Mouse (Mus musculus) embryonic facial prominence, embryonic 11.5 days (tissue): ENCODE measurements at regions not wholly inside any gene's neighbourhood (a gene's known extent, or its start where the extent isn't known, plus 50 kb on each side); places are given as distances from the start of the nearest gene placed in this dataset.

Source experiments
- ATAC-seq: fragments of 200-750 bp; cut with Nextera tagmentation; replicated peaks from 2 replicates; pipeline ENCODE4 v1.8.0; 2017; ENCODE audit warnings: low read depth; ENCODE audit not compliant: insufficient number of reproducible peaks, low FRiP score, low TSS enrichment
- DNase-seq: peaks from one replicate; pipeline ENCODE4 v3.0.0-alpha.2; 2015; ENCODE audit warnings: low spot score
- H3K27ac ChIP-seq: fragments of 300-500 bp; sonication (generic); replicated peaks from 2 replicates; pipeline ENCODE4 v1.5.1; 2014; ENCODE audit warnings: mild to moderate bottlenecking, low read depth, low read length, control low read depth
- H3K27me3 ChIP-seq: fragments of 300-500 bp; sonication (generic); 2 replicates; pipeline ENCODE4 v1.6.1; 2014; ENCODE audit warnings: mild to moderate bottlenecking, low read length, moderate library complexity, mixed read lengths; ENCODE audit not compliant: control insufficient read depth, insufficient read depth
- H3K36me3 ChIP-seq: fragments of 300-500 bp; sonication (generic); replicated peaks from 2 replicates; pipeline ENCODE4 v1.6.1; 2014; ENCODE audit warnings: low read depth, mild to moderate bottlenecking, low read length, moderate library complexity, mixed read lengths; ENCODE audit not compliant: control insufficient read depth, insufficient read depth
- H3K4me1 ChIP-seq: fragments of 300-500 bp; sonication (generic); 2 replicates; pipeline ENCODE4 v1.6.1; 2014; ENCODE audit warnings: low read length, mixed read lengths; ENCODE audit not compliant: control insufficient read depth, insufficient read depth
- H3K4me2 ChIP-seq: fragments of 300-500 bp; sonication (generic); 2 replicates; pipeline ENCODE4 v1.6.1; 2014; ENCODE audit warnings: low read depth, mild to moderate bottlenecking, control low read depth, low read length, moderate library complexity
- H3K4me3 ChIP-seq: fragments of 300-500 bp; sonication (generic); 2 replicates; pipeline ENCODE4 v1.5.1; 2014; ENCODE audit warnings: low read depth, low read length, control low read depth
- H3K9ac ChIP-seq: fragments of 300-500 bp; sonication (generic); replicated peaks from 2 replicates; pipeline ENCODE4 v1.6.1; 2014; ENCODE audit warnings: mild to moderate bottlenecking, control low read depth, low read length
- H3K9me3 ChIP-seq: fragments of 300-500 bp; sonication (generic); replicated peaks from 2 replicates; pipeline ENCODE4 v1.6.1; 2016; ENCODE audit warnings: mild to moderate bottlenecking, low read length, inconsistent platforms, mixed read lengths; ENCODE audit not compliant: control insufficient read depth
- WGBS: fragments of 180-500 bp; shearing (Covaris S2); extraction: QIAGEN DNeasy Blood & Tissue Kit; methylation state at CpG from one replicate; pipeline ENCODE4 v1.1.7; 2014; 5-methylcytosine and 5-hydroxymethylcytosine counted together

DNA sequence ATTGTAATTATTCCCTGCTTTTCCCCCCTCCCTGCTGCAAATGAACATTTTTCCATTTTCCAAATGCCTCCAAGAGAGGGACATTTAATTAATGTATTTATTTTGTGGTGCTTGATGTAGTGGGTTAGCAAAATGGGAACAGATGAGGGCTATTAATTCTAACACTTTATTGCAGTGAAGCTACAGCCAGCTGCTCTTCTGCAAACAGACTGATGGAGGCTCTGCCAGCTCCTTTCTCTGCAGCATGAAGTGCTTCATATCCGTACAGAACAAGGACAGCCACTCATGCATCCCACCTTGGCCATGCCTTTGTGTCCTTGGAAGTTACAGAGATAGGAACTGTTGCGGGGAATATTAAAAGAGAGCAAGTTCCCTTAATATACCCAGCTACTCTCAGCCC, 138.3 kb upstream of the Gm15217 start:
- ATAC-seq (no peak), DNase-seq (no peak)
- Histone ChIP-seq H3K9ac (no peak overlapping the region), H3K27me3 (no peaks in the 10 kb centered on the region), H3K4me3 (no peak overlapping the region), H3K9me3 (no peaks in the 10 kb centered on the region), H3K27ac (no peak overlapping the region), H3K4me2 (no peak overlapping the region), H3K4me1 (no peaks in the 10 kb centered on the region), H3K36me3 (no peaks in the 10 kb centered on the region)
- 85% methylated on average over 2 of the region's 2 CpGs for WGBS

DNA sequence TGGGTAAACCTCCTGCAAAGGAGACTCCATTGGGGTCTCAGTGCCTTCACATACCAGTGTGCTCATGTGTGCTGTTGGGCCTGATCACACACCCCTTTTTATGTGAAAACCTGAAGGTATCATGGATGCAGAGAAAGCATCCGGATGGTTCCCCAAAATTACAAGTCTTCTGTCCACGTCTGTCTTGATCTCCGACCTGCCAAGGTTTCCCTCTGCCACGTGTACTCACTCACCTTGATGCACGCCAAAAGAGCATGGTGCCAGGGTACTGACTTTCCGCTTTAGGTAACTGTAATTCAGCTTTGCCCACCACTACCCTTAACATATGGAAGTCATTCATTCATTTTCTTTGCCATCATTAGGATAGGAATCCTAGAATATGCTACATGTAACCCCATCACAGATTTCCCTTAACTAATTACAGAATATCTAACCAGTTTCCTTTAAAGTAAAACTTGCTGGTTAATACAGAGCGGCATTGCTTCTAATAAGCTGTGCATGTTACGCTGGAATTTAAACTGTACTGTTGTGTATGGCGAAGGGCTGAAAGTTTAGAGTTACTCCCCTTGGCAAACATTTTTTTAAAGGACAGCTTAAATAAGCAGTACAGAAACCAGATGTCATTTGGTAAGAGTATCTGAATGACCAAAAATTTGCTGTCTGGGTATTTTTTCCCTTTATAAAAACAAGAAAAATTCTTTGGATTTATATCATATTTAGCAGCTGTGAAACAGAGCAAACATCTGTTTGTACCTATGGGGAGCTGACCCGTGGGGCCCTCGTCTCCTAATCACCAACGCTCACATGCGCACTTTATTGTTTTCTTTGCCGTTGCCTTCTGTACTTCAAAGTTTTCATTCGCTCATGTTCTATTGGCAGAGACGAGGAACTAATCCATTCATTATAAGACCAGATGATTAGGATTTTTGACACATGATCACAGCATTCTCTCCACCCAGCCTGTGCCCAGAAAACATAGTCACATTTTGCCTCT, 131.4 kb upstream of the Gm15217 start:
- no peaks in the 10 kb centered on the region for H3K9me3 ChIP-seq
- H3K4me3 ChIP-seq = no peak overlapping the region
- H3K27ac ChIP-seq = no peak overlapping the region
- no peak for ATAC-seq
- no peaks in the 10 kb centered on the region for H3K36me3 ChIP-seq
- H3K9ac ChIP-seq = no peak overlapping the region
- WGBS = 44% methylated on average over 16 of the region's 16 CpGs
- no peaks in the 10 kb centered on the region for H3K4me1 ChIP-seq
- no peak overlapping the region for H3K4me2 ChIP-seq
- no peaks in the 10 kb centered on the region for H3K27me3 ChIP-seq
- DNase-seq = peak; percentile 66

DNA sequence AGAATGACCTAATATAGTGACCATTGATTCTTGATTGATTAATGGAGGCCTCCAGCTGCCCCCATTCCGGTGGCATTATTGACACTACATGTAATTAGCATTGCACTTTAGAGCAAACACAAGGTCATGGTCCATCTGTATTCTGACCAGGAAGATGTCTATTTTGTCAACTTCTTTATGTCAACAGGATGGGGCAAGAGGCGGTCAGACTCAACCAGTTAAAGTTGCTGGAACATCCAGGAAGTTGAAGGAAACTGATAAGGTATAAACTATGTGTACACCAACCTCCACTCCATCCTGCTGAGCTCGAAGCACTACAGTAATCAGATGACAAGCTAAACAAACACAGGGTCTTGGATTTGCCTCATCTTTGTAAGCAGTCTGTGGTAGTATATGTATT, 130.1 kb upstream of the Gm15217 start:
- DNase-seq (no peak), ATAC-seq (no peak; the same call in 1 of the 2 replicates)
- Histone ChIP-seq H3K27me3 (no peaks in the 10 kb centered on the region), H3K27ac (no peak overlapping the region), H3K4me3 (no peak overlapping the region), H3K4me2 (no peak overlapping the region), H3K9ac (no peak overlapping the region), H3K36me3 (no peaks in the 10 kb centered on the region), H3K4me1 (no peaks in the 10 kb centered on the region), H3K9me3 (no peaks in the 10 kb centered on the region)
- 63% methylated on average over 3 of the region's 3 CpGs for WGBS

DNA sequence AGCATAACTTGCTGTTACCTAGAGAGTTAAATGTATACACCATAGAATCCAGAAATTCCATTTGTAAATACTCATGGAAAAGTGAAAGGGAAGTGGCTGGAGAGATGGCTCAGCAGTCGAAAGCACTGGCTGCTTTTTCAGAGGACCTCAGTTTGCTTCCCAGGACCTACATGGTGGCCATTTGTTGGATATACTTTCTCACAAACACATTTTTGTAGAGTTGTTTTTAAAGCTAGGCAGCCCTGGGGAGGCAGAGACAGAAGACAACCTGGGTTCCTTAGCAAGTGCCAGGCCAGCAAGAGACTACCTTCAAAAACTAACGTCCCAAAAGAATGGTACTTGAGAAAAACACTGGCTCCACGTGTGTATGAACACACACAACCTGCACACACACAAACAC, 124.0 kb upstream of the Gm15217 start:
- H3K9ac ChIP-seq = no peak overlapping the region
- whole genome bisulfite sequencing = 81% methylated on average over 3 of the region's 3 CpGs
- DNase-seq = no peak

DNA sequence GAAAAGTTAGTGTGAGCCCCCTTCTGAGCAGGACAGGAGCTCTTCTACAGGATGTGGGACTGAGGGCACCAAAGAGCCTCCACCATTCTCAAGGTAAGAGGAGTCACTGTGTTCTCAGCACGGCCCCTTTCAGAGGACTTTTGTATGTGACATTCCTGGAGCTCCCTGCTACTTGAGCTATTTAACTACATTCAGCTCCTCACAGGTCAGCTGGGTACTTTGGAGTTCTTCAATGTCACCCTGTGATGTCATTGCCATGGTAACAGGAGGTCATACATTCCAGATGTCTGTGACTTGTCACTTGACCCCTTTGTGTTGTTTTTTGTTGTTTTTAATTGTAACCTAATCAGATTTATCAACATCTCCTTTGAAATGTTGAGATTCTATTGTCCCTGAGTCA, 122.9 kb upstream of the Gm15217 start:
- ATAC-seq = no peak
- H3K36me3 ChIP-seq = no peaks in the 10 kb centered on the region

More for the DNA sequence above, 124.0 kb upstream of the Gm15217 start:
- H3K4me2 ChIP-seq = no peak overlapping the region
- no peak for ATAC-seq
- no peak overlapping the region for H3K4me3 ChIP-seq
- H3K27ac ChIP-seq = no peak overlapping the region
- H3K4me1 ChIP-seq = no peaks in the 10 kb centered on the region
- H3K27me3 ChIP-seq = no peaks in the 10 kb centered on the region
- H3K36me3 ChIP-seq = no peaks in the 10 kb centered on the region
- H3K9me3 ChIP-seq = no peaks in the 10 kb centered on the region

DNA sequence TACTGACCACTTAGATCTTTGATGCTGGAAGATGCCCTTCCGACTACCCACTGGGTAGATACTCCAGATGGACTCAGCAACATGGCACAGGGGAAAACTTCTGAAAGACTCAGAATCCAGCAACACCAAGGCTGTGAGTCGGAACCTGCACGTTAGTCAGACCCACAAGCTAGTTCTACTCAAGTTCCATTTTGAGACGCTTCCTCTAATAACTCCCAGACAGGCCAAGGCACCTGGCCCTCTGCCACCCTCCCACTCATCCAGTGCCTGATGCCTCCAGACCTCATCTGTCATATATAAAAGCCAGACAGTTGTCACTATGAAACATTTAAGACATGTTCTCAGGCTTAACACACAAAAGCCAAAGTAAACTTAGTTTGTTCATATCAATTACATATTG, 121.9 kb upstream of the Gm15217 start:
- Histone ChIP-seq H3K4me2 (no peak overlapping the region), H3K9ac (no peak overlapping the region), H3K27me3 (no peaks in the 10 kb centered on the region), H3K27ac (no peak overlapping the region), H3K36me3 (no peaks in the 10 kb centered on the region), H3K9me3 (no peaks in the 10 kb centered on the region), H3K4me1 (no peaks in the 10 kb centered on the region), H3K4me3 (no peak overlapping the region)
- ATAC-seq (no peak), DNase-seq (no peak)
- 73% methylated on average over 4 of the region's 4 CpGs for WGBS

More for the DNA sequence above, 122.9 kb upstream of the Gm15217 start:
- Histone ChIP-seq H3K4me2 (no peak overlapping the region), H3K9ac (no peak overlapping the region), H3K27me3 (no peaks in the 10 kb centered on the region), H3K4me1 (no peaks in the 10 kb centered on the region), H3K9me3 (no peaks in the 10 kb centered on the region), H3K27ac (no peak overlapping the region), H3K4me3 (no peak overlapping the region)
- peak; percentile 58 for DNase-seq
- WGBS = 0% methylated on average over 1 of the region's 1 CpGs

DNA sequence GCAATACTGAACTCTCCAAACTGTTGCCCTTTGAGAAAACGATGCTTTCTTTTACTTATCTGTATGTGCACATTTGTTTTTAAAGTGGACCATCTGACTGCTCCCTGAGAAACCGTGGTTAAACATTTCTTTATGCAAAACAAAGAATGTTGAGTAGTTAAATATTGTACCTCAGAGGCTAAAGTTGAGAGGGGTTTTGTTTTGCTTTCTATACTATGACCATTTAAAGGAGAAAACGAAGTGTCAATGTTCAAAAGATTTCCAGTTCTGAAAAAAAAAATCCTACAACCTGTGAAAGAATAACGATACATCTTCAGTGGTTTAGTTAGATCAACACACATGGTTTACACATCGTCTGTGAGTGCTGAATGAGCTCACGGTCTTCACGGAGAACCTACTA, 120.7 kb upstream of the Gm15217 start:
- no peaks in the 10 kb centered on the region for H3K27me3 ChIP-seq
- WGBS = 84% methylated on average over 7 of the region's 7 CpGs
- H3K36me3 ChIP-seq = no peaks in the 10 kb centered on the region
- no peaks in the 10 kb centered on the region for H3K9me3 ChIP-seq
- ATAC-seq = no peak
- no peak overlapping the region for H3K27ac ChIP-seq
- H3K4me3 ChIP-seq = no peak overlapping the region
- no peaks in the 10 kb centered on the region for H3K4me1 ChIP-seq
- H3K9ac ChIP-seq = no peak overlapping the region
- no peak for DNase-seq
- no peak overlapping the region for H3K4me2 ChIP-seq

DNA sequence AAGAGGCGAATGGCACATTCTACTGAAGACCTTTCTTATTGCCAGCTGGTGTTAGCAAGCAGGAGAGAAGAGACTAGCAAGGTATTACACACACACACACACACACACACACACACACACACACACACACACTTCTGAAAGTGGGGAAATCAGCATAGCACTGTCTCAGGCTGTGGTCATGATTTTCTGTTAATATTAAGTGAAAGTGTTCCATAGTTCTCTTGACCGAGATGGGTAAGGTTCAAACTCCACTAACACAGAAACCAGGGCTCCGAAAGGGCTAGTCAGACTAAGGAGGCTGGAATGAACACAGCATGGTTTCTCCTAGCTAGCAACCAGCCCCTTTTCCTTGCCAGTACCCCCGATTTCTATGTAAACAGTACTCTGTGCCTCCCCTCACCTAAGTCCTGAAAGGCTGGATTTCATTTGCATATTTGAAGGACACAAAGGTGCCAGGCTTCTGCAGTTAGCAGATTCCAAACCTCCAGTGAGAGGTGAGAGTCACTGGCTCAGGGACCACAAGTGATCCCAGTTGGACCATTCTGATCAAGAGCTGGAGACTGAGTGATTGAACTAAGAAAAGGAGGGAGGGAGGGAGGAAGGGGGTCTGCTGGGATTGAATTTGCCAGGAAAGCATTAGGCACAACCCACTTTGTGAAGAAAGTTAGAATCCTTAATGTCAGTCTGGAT, 118.8 kb upstream of the Gm15217 start:
- Histone ChIP-seq H3K4me2 (no peak overlapping the region), H3K9me3 (no peaks in the 10 kb centered on the region), H3K4me3 (no peak overlapping the region), H3K9ac (no peak overlapping the region), H3K4me1 (no peaks in the 10 kb centered on the region), H3K27me3 (no peaks in the 10 kb centered on the region), H3K27ac (no peak overlapping the region), H3K36me3 (no peaks in the 10 kb centered on the region)
- 78% methylated on average over 4 of the region's 4 CpGs for WGBS
- DNase-seq = no peak
- ATAC-seq = no peak
